Mouse (Mus musculus): ENCODE data around the gene Smim4. TPM values are rescaled to one million over a fixed set of nuclear protein-coding genes. Genes with fewer than 3 reads are reported as not detected.

Gene Smim4
- polyA plus RNA-seq, 1 experiment = 91.1 TPM

GRCm38 (mm10) chr14:31145694-31146093, 16.9 kb upstream of the Smim4 start:
- no peaks in the 10 kb centered on the region for H3K27me3 ChIP-seq (ENCODE audit: control insufficient read depth, insufficient read depth, low read length)
- whole genome bisulfite sequencing = 97% methylated on average over 11 of the region's 11 CpGs
- TF ChIP-seq CTCF (IDR thresholded peaks at IDR 0.05; ENCODE audit: borderline replicate concordance, control insufficient read depth, extremely low read depth, insufficient read depth, low read length, poor library complexity) (no peak), POLR2A (IDR thresholded peaks at IDR 0.05; ENCODE audit: control insufficient read depth, extremely low read depth, insufficient read depth, low read length, poor library complexity) (no peak)

DNA sequence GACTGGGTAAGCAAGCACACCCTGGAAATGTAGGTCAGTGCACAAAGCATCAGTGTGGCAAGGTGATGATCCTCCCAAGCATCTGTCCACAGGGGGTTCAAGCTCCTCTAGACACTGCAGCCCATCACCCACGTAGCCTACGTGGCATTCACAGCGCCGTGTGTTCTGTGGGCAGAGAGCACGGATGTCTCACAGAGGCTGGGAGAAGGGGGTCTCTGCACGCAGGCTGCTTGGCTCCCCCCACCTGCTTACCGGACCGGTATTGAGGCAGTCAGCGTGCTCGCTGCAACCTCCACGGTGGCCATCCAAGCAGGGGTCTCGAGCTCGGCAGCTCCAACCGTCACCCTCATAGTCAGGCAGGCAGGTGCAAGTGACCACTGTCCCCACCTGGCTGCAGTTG, 12.3 kb upstream of the Smim4 start:
- Histone ChIP-seq H3K4me3 (ENCODE audit: control insufficient read depth, insufficient read depth, low read length) (no peak overlapping the region), H3K27me3 (ENCODE audit: control insufficient read depth, insufficient read depth, low read length) (no peaks in the 10 kb centered on the region), H3K27ac (ENCODE audit: control insufficient read depth, insufficient read depth, low read length) (no peak overlapping the region), H3K4me1 (replicated peaks; ENCODE audit: control insufficient read depth, insufficient read depth, low read length) (no peaks in the 10 kb centered on the region), H3K36me3 (ENCODE audit: control insufficient read depth, insufficient read depth, low read length) (no peaks in the 10 kb centered on the region)
- WGBS = 98% methylated on average over 14 of the region's 14 CpGs
- TF ChIP-seq POLR2A (IDR thresholded peaks at IDR 0.05; ENCODE audit: control insufficient read depth, extremely low read depth, insufficient read depth, low read length, poor library complexity) = no peak
- no peak for TF ChIP-seq CTCF (IDR thresholded peaks at IDR 0.05; ENCODE audit: borderline replicate concordance, control insufficient read depth, extremely low read depth, insufficient read depth, low read length, poor library complexity)
- no peak for DNase-seq

More at GRCm38 (mm10) chr14:31145694-31146093, 16.9 kb upstream of the Smim4 start:
- Histone ChIP-seq H3K36me3 (ENCODE audit: control insufficient read depth, insufficient read depth, low read length) (no peaks in the 10 kb centered on the region), H3K4me3 (ENCODE audit: control insufficient read depth, insufficient read depth, low read length) (no peak overlapping the region), H3K4me1 (replicated peaks; ENCODE audit: control insufficient read depth, insufficient read depth, low read length) (no peaks in the 10 kb centered on the region), H3K27ac (ENCODE audit: control insufficient read depth, insufficient read depth, low read length) (no peak overlapping the region)
- no peak for DNase-seq

DNA sequence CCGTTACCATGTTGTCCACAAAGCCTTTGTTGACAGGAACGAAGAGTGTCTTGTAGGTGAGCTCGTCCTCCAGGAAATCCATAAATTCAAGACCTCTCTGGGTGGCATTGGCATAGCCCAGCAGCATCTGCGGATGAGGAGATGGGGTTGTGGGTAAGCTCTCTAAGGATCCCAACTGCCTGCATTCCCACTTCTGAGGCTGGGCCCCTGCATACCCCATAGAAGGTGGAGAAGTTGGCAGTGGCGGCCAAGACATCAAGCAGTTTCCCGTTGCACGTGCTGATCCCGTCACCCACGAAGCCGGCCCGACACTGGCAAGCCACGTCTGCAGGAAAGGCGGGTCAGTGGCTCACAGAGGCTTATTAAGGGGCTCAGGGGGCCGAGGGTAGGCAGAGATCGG, 11.4 kb upstream of the Smim4 start:
- no peaks in the 10 kb centered on the region for H3K27me3 ChIP-seq (ENCODE audit: control insufficient read depth, insufficient read depth, low read length)
- no peak overlapping the region for H3K27ac ChIP-seq (ENCODE audit: control insufficient read depth, insufficient read depth, low read length)
- no peaks in the 10 kb centered on the region; the same call in 1 of the 2 replicates for H3K36me3 ChIP-seq (ENCODE audit: control insufficient read depth, insufficient read depth, low read length)

DNA sequence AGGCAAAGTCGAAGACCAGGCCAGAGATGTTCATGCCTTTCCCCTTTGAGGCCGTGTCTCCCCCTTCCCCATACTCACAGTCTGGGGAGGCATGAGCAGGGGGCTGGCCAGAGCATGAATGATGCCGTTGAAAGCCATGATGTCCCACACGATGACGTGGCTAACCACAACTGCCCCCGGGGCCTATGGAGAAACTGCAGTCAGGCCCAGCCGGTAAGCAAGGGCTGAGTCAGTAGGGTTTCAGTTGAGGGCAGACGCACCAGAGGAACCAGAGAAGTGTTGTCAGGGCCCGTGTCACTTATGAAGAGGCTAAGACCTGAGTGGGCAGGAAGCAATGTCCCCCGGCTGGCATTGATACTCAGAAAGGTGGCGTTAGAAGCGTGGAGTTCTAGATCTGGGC, 10.9 kb upstream of the Smim4 start:
- H3K4me1 ChIP-seq (replicated peaks; ENCODE audit: control insufficient read depth, insufficient read depth, low read length) = no peaks in the 10 kb centered on the region
- no peak overlapping the region for H3K4me3 ChIP-seq (ENCODE audit: control insufficient read depth, insufficient read depth, low read length)
- TF ChIP-seq POLR2A (IDR thresholded peaks at IDR 0.05; ENCODE audit: control insufficient read depth, extremely low read depth, insufficient read depth, low read length, poor library complexity) (no peak), CTCF (IDR thresholded peaks at IDR 0.05; ENCODE audit: borderline replicate concordance, control insufficient read depth, extremely low read depth, insufficient read depth, low read length, poor library complexity) (no peak)
- no peaks in the 10 kb centered on the region for H3K27me3 ChIP-seq (ENCODE audit: control insufficient read depth, insufficient read depth, low read length)
- no peak overlapping the region for H3K27ac ChIP-seq (ENCODE audit: control insufficient read depth, insufficient read depth, low read length)
- DNase-seq = no peak
- 58% methylated on average over 12 of the region's 12 CpGs for WGBS
- H3K36me3 ChIP-seq (ENCODE audit: control insufficient read depth, insufficient read depth, low read length) = no peaks in the 10 kb centered on the region; the same call in 1 of the 2 replicates

More for the DNA sequence above, 11.4 kb upstream of the Smim4 start:
- Histone ChIP-seq H3K4me3 (ENCODE audit: control insufficient read depth, insufficient read depth, low read length) (no peak overlapping the region), H3K4me1 (replicated peaks; ENCODE audit: control insufficient read depth, insufficient read depth, low read length) (no peaks in the 10 kb centered on the region)
- no peak for DNase-seq
- TF ChIP-seq CTCF (IDR thresholded peaks at IDR 0.05; ENCODE audit: borderline replicate concordance, control insufficient read depth, extremely low read depth, insufficient read depth, low read length, poor library complexity) (no peak), POLR2A (IDR thresholded peaks at IDR 0.05; ENCODE audit: control insufficient read depth, extremely low read depth, insufficient read depth, low read length, poor library complexity) (no peak)
- 97% methylated on average over 15 of the region's 15 CpGs for WGBS

- TF ChIP-seq POLR2A (IDR thresholded peaks at IDR 0.05; ENCODE audit: control insufficient read depth, extremely low read depth, insufficient read depth, low read length, poor library complexity) (no peak), CTCF (IDR thresholded peaks at IDR 0.05; ENCODE audit: borderline replicate concordance, control insufficient read depth, extremely low read depth, insufficient read depth, low read length, poor library complexity) (no peak)
- H3K36me3 ChIP-seq (ENCODE audit: control insufficient read depth, insufficient read depth, low read length) = no peaks in the 10 kb centered on the region; the same call in 1 of the 2 replicates
- no peaks in the 10 kb centered on the region for H3K27me3 ChIP-seq (ENCODE audit: control insufficient read depth, insufficient read depth, low read length)
- 96% methylated on average over 9 of the region's 9 CpGs for WGBS
- DNase-seq = no peak
- no peaks in the 10 kb centered on the region for H3K4me1 ChIP-seq (replicated peaks; ENCODE audit: control insufficient read depth, insufficient read depth, low read length)
- no peak overlapping the region for H3K27ac ChIP-seq (ENCODE audit: control insufficient read depth, insufficient read depth, low read length)
- H3K4me3 ChIP-seq (ENCODE audit: control insufficient read depth, insufficient read depth, low read length) = no peak overlapping the region
Measured at GRCm38 (mm10) chr14:31138897-31139429, 10.2 kb upstream of the Smim4 start.

DNA sequence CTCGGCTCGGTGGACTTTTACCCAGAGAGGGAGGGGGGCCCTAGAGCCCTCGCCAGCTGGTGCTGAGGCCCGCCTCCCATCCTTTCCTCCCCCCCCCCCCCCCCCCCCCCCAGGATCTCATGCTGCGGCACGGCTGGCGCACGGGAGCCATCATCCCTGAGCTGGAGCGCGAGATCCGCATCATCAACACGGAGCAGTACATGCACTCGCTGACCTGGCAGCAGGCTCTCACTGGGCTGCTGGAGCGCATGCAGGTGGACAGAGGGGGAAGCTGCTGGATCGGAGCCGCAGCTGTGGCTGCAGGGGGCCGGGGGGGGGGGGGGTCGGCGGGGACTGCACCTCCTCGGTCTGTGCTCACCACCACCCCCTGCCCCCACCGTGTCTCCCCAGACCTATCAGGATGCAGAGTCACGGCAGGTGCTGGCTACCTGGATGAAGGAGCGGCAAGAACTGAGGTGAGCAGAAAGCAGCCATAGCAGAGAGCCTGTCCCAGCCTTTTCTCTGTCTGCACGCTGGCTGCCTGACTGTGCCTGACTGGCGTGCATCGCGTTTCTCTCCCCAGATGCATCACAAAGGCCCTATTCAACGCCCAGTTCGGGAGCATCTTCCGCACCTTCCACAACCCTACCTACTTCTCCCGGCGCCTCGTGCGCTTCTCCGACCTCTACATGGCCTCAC, 9.6 kb upstream of the Smim4 start:
- H3K4me1 ChIP-seq (replicated peaks; ENCODE audit: control insufficient read depth, insufficient read depth, low read length) = no peaks in the 10 kb centered on the region
- no peak for DNase-seq
- no peak overlapping the region for H3K4me3 ChIP-seq (ENCODE audit: control insufficient read depth, insufficient read depth, low read length)
- H3K36me3 ChIP-seq (ENCODE audit: control insufficient read depth, insufficient read depth, low read length) = no peaks in the 10 kb centered on the region; the same call in 1 of the 2 replicates
- no peak overlapping the region for H3K27ac ChIP-seq (ENCODE audit: control insufficient read depth, insufficient read depth, low read length)
- 96% methylated on average over 29 of the region's 35 CpGs for WGBS
- no peak for TF ChIP-seq POLR2A (IDR thresholded peaks at IDR 0.05; ENCODE audit: control insufficient read depth, extremely low read depth, insufficient read depth, low read length, poor library complexity)
- TF ChIP-seq CTCF (IDR thresholded peaks at IDR 0.05; ENCODE audit: borderline replicate concordance, control insufficient read depth, extremely low read depth, insufficient read depth, low read length, poor library complexity) = no peak
- H3K27me3 ChIP-seq (ENCODE audit: control insufficient read depth, insufficient read depth, low read length) = no peaks in the 10 kb centered on the region

All from thymus, adult 2 months (tissue).